Mouse (Mus musculus) liver, adult 2 months (tissue): ENCODE measurements at regions not wholly inside any gene's neighbourhood (a gene's known extent, or its start where the extent isn't known, plus 50 kb on each side); places are given as distances from the start of the nearest gene placed in this dataset.
A peak's percentile ranks its signal among the peaks of the same experiment; 100 is the strongest.

Experiments used
- DNase-seq: peaks from one replicate; pipeline ENCODE4 v3.0.0-alpha.2; 2011; ENCODE audit warnings: low read depth, low spot score; ENCODE audit errors: extremely low read depth
- H3K27ac ChIP-seq: fragments of 200-500 bp; replicated peaks from 2 replicates; pipeline ENCODE4 v1.5.1; 2012; ENCODE audit warnings: low read depth, mild to moderate bottlenecking, control low read depth, inconsistent platforms, low read length; ENCODE audit not compliant: insufficient read depth
- H3K27me3 ChIP-seq: fragments of 200-500 bp; 2 replicates; pipeline ENCODE4 v1.6.1; 2012; ENCODE audit warnings: mild to moderate bottlenecking, moderate library complexity, low read length, inconsistent platforms; ENCODE audit not compliant: control insufficient read depth, insufficient read depth
- H3K36me3 ChIP-seq: fragments of 200-500 bp; 2 replicates; pipeline ENCODE4 v1.6.1; 2012; ENCODE audit warnings: low read length, inconsistent platforms; ENCODE audit not compliant: control insufficient read depth, insufficient read depth
- H3K4me1 ChIP-seq: fragments of 200-500 bp; 2 replicates; pipeline ENCODE4 v1.6.1; 2011; ENCODE audit warnings: low read length; ENCODE audit not compliant: control insufficient read depth, insufficient read depth
- H3K4me3 ChIP-seq: fragments of 200-500 bp; 2 replicates; pipeline ENCODE4 v1.5.1; 2011; ENCODE audit warnings: low read depth, mild to moderate bottlenecking, control low read depth, low read length, moderate library complexity; ENCODE audit not compliant: insufficient read depth
- H3K79me2 ChIP-seq: fragments of 200-500 bp; 2 replicates; pipeline ENCODE4 v1.6.1; 2012; ENCODE audit warnings: inconsistent platforms, mild to moderate bottlenecking, low read length, moderate library complexity; ENCODE audit not compliant: control insufficient read depth, insufficient read depth
- H3K9ac ChIP-seq: fragments of 200-500 bp; 2 replicates; pipeline ENCODE4 v1.6.1; 2012; ENCODE audit warnings: low read depth, mild to moderate bottlenecking, control low read depth, inconsistent platforms, low read length
- CTCF ChIP-seq: fragments of 200-500 bp; IDR thresholded peaks from 2 replicates; pipeline ENCODE4 v1.5.1; 2011; ENCODE audit warnings: low read depth, low read length, control low read depth
- POLR2A ChIP-seq: fragments of 200-500 bp; IDR thresholded peaks from 2 replicates; pipeline ENCODE4 v1.6.1; 2011; ENCODE audit warnings: low read length, control low read depth; ENCODE audit not compliant: insufficient read depth; ENCODE audit errors: extremely low read depth
- WGBS: fragments of 180-500 bp; shearing (Covaris S2); methylation state at CpG from one replicate; pipeline ENCODE4 v1.1.7; 2018; 5-methylcytosine and 5-hydroxymethylcytosine counted together

GRCm38 (mm10) chr15:75326586-75326985, 58.4 kb downstream of the Ly6f start:
- TF ChIP-seq CTCF = no peak
- Histone ChIP-seq H3K79me2 (no peaks in the 10 kb centered on the region), H3K9ac (no peak overlapping the region), H3K36me3 (no peaks in the 10 kb centered on the region), H3K4me3 (no peak overlapping the region), H3K27me3 (no peaks in the 10 kb centered on the region), H3K4me1 (no peaks in the 10 kb centered on the region), H3K27ac (no peak overlapping the region)
- DNase-seq = no peak

- H3K36me3 ChIP-seq = no peaks in the 10 kb centered on the region
- H3K27ac ChIP-seq = peak overlapping the region; percentile 63
- no peaks in the 10 kb centered on the region for H3K27me3 ChIP-seq
- DNase-seq = peak; percentile 92
- TF ChIP-seq CTCF = no peak
- no peak for TF ChIP-seq POLR2A
- H3K9ac ChIP-seq = peak overlapping the region; percentile 45; the same call in 1 of the 2 replicates
- H3K4me3 ChIP-seq = peak overlapping the region; percentile 30; the same call in 1 of the 2 replicates
- peaks cover 10% of the 10 kb centered on the region for H3K4me1 ChIP-seq
- 22% methylated on average over 5 of the region's 5 CpGs for WGBS
- no peaks in the 10 kb centered on the region for H3K79me2 ChIP-seq
Measured at GRCm38 (mm10) chr15:75356050-75356735, 88.0 kb downstream of the Ly6f start.

DNA sequence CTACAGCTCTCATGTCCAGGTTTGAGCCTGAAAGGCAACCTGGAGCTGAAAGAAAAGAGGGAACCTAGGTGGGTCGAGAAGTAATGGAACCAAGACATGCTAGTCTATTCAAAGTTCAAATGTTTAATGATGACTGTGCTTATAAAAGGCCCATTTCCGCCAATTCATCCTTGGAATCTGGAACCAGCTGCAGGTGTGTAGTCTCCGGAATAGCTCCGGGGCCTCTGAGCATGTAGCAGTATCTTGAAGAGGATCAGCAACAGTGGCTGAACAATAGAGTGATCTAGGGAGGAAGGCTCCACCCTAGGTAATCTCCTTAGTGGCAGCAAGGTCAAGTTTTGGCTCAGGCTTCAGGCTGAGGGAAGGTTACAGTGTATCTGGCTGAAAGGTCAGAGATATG, 103.4 kb downstream of the Ly6f start:
- Histone ChIP-seq H3K27me3 (no peaks in the 10 kb centered on the region), H3K9ac (no peak overlapping the region), H3K79me2 (no peaks in the 10 kb centered on the region), H3K27ac (no peak overlapping the region), H3K36me3 (no peaks in the 10 kb centered on the region), H3K4me3 (no peak overlapping the region), H3K4me1 (no peaks in the 10 kb centered on the region)
- no peak for DNase-seq
- TF ChIP-seq CTCF = no peak
- no peak for TF ChIP-seq POLR2A
- 91% methylated on average over 4 of the region's 4 CpGs for WGBS

DNA sequence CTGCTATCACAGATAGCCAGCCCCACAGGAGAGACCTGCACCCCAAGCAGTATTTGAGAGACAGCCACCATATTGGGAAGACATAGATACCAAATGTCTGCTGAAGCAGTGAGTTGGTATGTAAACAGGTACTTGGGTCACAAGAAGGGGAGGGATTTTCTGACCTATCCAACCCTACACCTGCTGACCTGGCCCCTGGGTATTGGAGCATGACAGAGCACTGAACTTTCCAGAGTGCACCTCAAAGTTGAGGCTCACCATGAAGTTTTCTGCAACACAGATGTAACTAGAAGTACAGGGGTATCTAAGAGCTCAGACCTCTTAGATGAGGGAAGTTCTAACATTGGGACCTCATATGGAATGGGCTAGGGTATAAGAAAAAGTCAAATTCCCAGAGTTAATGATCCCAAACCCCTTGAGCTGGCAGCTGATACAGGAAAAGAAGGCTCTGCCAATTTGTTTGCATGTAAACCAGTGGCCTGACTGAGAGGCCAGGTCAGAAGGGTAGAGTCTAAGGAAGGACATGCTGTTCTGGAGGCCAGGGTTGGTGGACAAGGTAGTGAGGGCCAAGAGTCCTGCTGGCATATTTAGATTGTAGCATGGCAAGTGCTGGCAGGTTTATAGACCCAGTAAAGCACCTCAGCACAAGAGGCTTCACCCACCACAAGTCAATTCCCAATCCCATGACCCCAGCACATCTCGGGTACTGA, 108.3 kb downstream of the Ly6f start:
- no peaks in the 10 kb centered on the region for H3K79me2 ChIP-seq
- no peaks in the 10 kb centered on the region for H3K27me3 ChIP-seq
- TF ChIP-seq CTCF = no peak
- TF ChIP-seq POLR2A = no peak
- 48% methylated on average over 1 of the region's 1 CpGs for WGBS
- H3K4me3 ChIP-seq = no peak overlapping the region
- no peaks in the 10 kb centered on the region for H3K36me3 ChIP-seq
- H3K27ac ChIP-seq = peak overlapping the region; percentile 76
- H3K4me1 ChIP-seq = peaks cover 15% of the 10 kb centered on the region
- peak; percentile 95 for DNase-seq
- H3K9ac ChIP-seq = no peak overlapping the region

- H3K79me2 ChIP-seq = no peaks in the 10 kb centered on the region
- H3K4me1 ChIP-seq = peaks cover 27% of the 10 kb centered on the region
- H3K9ac ChIP-seq = no peak overlapping the region
- no peaks in the 10 kb centered on the region for H3K27me3 ChIP-seq
- no peaks in the 10 kb centered on the region for H3K36me3 ChIP-seq
- H3K27ac ChIP-seq = no peak overlapping the region
- no peak for DNase-seq
- TF ChIP-seq CTCF = no peak
- no peak for TF ChIP-seq POLR2A
- H3K4me3 ChIP-seq = no peak overlapping the region
- 42% methylated on average over 3 of the region's 3 CpGs for WGBS
Measured at GRCm38 (mm10) chr15:75378136-75378535, 109.9 kb downstream of the Ly6f start.

GRCm38 (mm10) chr15:75379867-75380266, 111.6 kb downstream of the Ly6f start:
- H3K27me3 ChIP-seq = no peaks in the 10 kb centered on the region
- no peak overlapping the region for H3K27ac ChIP-seq
- no peaks in the 10 kb centered on the region for H3K36me3 ChIP-seq
- TF ChIP-seq POLR2A (no peak), CTCF (peak; percentile 66)
- peaks cover 41% of the 10 kb centered on the region for H3K4me1 ChIP-seq
- DNase-seq = peak; percentile 76
- 17% methylated on average over 1 of the region's 1 CpGs for WGBS
- no peak overlapping the region for H3K4me3 ChIP-seq
- no peaks in the 10 kb centered on the region for H3K79me2 ChIP-seq
- no peak overlapping the region for H3K9ac ChIP-seq
